ENCODE assay signal across 8 mouse cellular contexts in the genomic region with DNA sequence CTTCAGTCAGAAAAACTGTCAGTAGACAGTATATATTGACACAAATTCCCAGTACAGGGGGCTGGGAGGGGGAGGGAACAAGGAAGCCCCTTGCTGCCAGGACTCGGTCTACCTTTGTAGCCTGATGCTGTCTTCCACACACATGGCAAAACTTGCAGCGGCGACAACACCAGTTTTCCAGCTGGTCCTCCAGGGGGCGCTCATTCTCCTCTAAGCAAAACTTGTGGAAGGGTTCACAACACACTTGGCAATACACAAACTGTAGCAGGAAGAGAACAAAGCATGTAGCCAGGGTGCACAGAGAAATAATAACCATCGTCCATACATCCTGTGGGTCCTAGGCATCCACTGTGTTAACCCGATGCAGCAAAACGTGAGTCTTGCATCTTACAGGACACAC. TPM values are rescaled to one million over a fixed set of nuclear protein-coding genes. Genes with fewer than 3 reads are reported as not detected.
DNase-seq lines count a peak whose midpoint lies in the region; ATAC-seq and TF ChIP-seq lines count a peak whose summit lies in the region.

No protein-coding gene starts in this region.

- H3K4me3 ChIP-seq in forebrain, embryonic 10.5 days: no peak overlapping the region
- H3K4me3 ChIP-seq in forebrain, embryonic 16.5 days (replicated peaks; ENCODE audit: low read length): no peak overlapping the region
- H3K4me3 ChIP-seq in midbrain, postnatal 0 days (ENCODE audit: low read depth, low read length): no peak overlapping the region
- H3K4me3 ChIP-seq in stomach, postnatal 0 days (ENCODE audit: low read depth, low read length): no peak overlapping the region

- peak; percentile 68 for DNase-seq in forebrain, embryonic 10.5 days (ENCODE audit: extremely low spot score, low spot score)
- peak; percentile 87 for DNase-seq in R1 (ENCODE audit: low read depth, low spot score)
- DNase-seq in cerebellum, postnatal 36 days: peak; percentile 80
- DNase-seq in heart, adult 8-10 months (ENCODE audit: low spot score): peak; percentile 61
- DNase-seq in left cerebral cortex, adult 11 months (ENCODE audit: low spot score): peak; percentile 51
- DNase-seq in midbrain, postnatal 0 days (ENCODE audit: low spot score): peak; percentile 84
- DNase-seq in stomach, postnatal 0 days (ENCODE audit: low spot score): peak; percentile 79

- no peaks in the 10 kb centered on the region for H3K27me3 ChIP-seq in forebrain, embryonic 10.5 days (ENCODE audit: poor library complexity, severe bottlenecking)
- H3K27me3 ChIP-seq in forebrain, embryonic 16.5 days (replicated peaks; ENCODE audit: control insufficient read depth, insufficient read depth, low read length): no peaks in the 10 kb centered on the region
- no peaks in the 10 kb centered on the region for H3K27me3 ChIP-seq in midbrain, postnatal 0 days (ENCODE audit: insufficient read depth, low read length)
- no peaks in the 10 kb centered on the region for H3K27me3 ChIP-seq in stomach, postnatal 0 days (ENCODE audit: control insufficient read depth, insufficient read depth, low read length)

- no peaks in the 10 kb centered on the region for H3K9me3 ChIP-seq in forebrain, embryonic 10.5 days
- H3K9me3 ChIP-seq in forebrain, embryonic 16.5 days (ENCODE audit: control insufficient read depth, low read length): no peaks in the 10 kb centered on the region
- no peaks in the 10 kb centered on the region for H3K9me3 ChIP-seq in midbrain, postnatal 0 days (ENCODE audit: low read length)
- no peaks in the 10 kb centered on the region for H3K9me3 ChIP-seq in stomach, postnatal 0 days (ENCODE audit: control insufficient read depth, low read length)

- H3K4me1 ChIP-seq in forebrain, embryonic 10.5 days: no peaks in the 10 kb centered on the region
- no peaks in the 10 kb centered on the region for H3K4me1 ChIP-seq in forebrain, embryonic 16.5 days (replicated peaks; ENCODE audit: control insufficient read depth, insufficient read depth, low read length)
- no peaks in the 10 kb centered on the region for H3K4me1 ChIP-seq in midbrain, postnatal 0 days (ENCODE audit: insufficient read depth, low read length)
- H3K4me1 ChIP-seq in stomach, postnatal 0 days (replicated peaks; ENCODE audit: control insufficient read depth, insufficient read depth): no peaks in the 10 kb centered on the region

- TF ChIP-seq CTCF in midbrain, postnatal 0 days (IDR thresholded peaks at IDR 0.05): peak; percentile 83
- peak; percentile 83 for TF ChIP-seq CTCF in stomach, postnatal 0 days (IDR thresholded peaks at IDR 0.05; ENCODE audit: low read depth)

- ATAC-seq in forebrain, embryonic 16.5 days: no peak
- no peak for ATAC-seq in midbrain, postnatal 0 days (ENCODE audit: low FRiP score)
- ATAC-seq in stomach, postnatal 0 days (ENCODE audit: low FRiP score, low TSS enrichment): peak; percentile 23; the same call in 1 of the 2 replicates

- H3K36me3 ChIP-seq in forebrain, embryonic 10.5 days (replicated peaks): peaks cover 97% of the 10 kb centered on the region
- peaks cover 49% of the 10 kb centered on the region for H3K36me3 ChIP-seq in forebrain, embryonic 16.5 days (ENCODE audit: control insufficient read depth, insufficient read depth)
- H3K36me3 ChIP-seq in midbrain, postnatal 0 days (ENCODE audit: insufficient read depth, low read length): peaks cover 62% of the 10 kb centered on the region
- peaks cover 40% of the 10 kb centered on the region for H3K36me3 ChIP-seq in stomach, postnatal 0 days (ENCODE audit: control insufficient read depth, insufficient read depth, low read length)

- no peak overlapping the region for H3K9ac ChIP-seq in forebrain, embryonic 16.5 days (replicated peaks; ENCODE audit: low read depth, low read length)
- H3K9ac ChIP-seq in midbrain, postnatal 0 days (replicated peaks; ENCODE audit: low read length, poor library complexity, severe bottlenecking): no peak overlapping the region
- H3K9ac ChIP-seq in stomach, postnatal 0 days (ENCODE audit: low read length): no peak overlapping the region

- H3K4me2 ChIP-seq in forebrain, embryonic 16.5 days (ENCODE audit: low read length): no peak overlapping the region
- H3K4me2 ChIP-seq in midbrain, postnatal 0 days (ENCODE audit: low read depth, low read length, poor library complexity, severe bottlenecking): no peak overlapping the region
- H3K4me2 ChIP-seq in stomach, postnatal 0 days (replicated peaks; ENCODE audit: low read depth): no peak overlapping the region

- 58% methylated on average over 7 of the region's 7 CpGs for WGBS in forebrain, embryonic 10.5 days
- WGBS in forebrain, embryonic 16.5 days: 41% methylated on average over 7 of the region's 7 CpGs
- WGBS in midbrain, postnatal 0 days: 37% methylated on average over 7 of the region's 7 CpGs
- 47% methylated on average over 7 of the region's 7 CpGs for WGBS in stomach, postnatal 0 days

- no peak for TF ChIP-seq EP300 in stomach, postnatal 0 days (optimal IDR thresholded peaks at IDR 0.05)

- no peak overlapping the region for H3K27ac ChIP-seq in forebrain, embryonic 10.5 days
- no peak overlapping the region for H3K27ac ChIP-seq in forebrain, embryonic 16.5 days (ENCODE audit: low read length)
- H3K27ac ChIP-seq in midbrain, postnatal 0 days (ENCODE audit: low read depth, low read length): no peak overlapping the region
- H3K27ac ChIP-seq in stomach, postnatal 0 days (replicated peaks): no peak overlapping the region

RNA-seq across cellular contexts. Expression of a gene that starts 33.6 kb away (rescaled TPM):
- not detected in 2 replicates for polyA plus RNA-seq in forebrain, embryonic 10.5 days (2016; fragmentation: Nextera tagmentation; extraction: Ambion mirVana)
- polyA plus RNA-seq in forebrain, embryonic 16.5 days (2015; fragmentation: Nextera tagmentation; extraction: Ambion mirVana): 0.41 TPM in 1 of 2 replicates, not detected in the other
- 1 to 10 TPM in 2 of 4 experiments, under 1 TPM in 2; 0.63 to 1.5 (median 0.97) TPM for total RNA-seq in heart, adult 8-10 months (2022)
- 3.3 TPM in 1 of 2 replicates, not detected in the other for total RNA-seq in midbrain, postnatal 0 days (2014; rRNA removed)
- 0.61 and 1.0 TPM in 2 replicates for polyA plus RNA-seq in midbrain, postnatal 0 days (2015; fragmentation: Nextera tagmentation; extraction: Ambion mirVana)
- 8.6 and 9.2 TPM in 2 replicates for polyA plus RNA-seq in stomach, postnatal 0 days (2015; fragmentation: Nextera tagmentation; extraction: Ambion mirVana)

RNA-seq across cellular contexts. Expression of a gene that starts 37.3 kb away (rescaled TPM):
- polyA plus RNA-seq in forebrain, embryonic 10.5 days (2016; fragmentation: Nextera tagmentation; extraction: Ambion mirVana): 2.1 and 3.0 TPM in 2 replicates
- polyA plus RNA-seq in forebrain, embryonic 16.5 days (2015; fragmentation: Nextera tagmentation; extraction: Ambion mirVana): 7.0 and 10.3 TPM in 2 replicates
- 10 to 100 TPM in 2 of 4 experiments, 1 to 10 TPM in 2; 8.6 to 21.9 (median 10.5) TPM for total RNA-seq in heart, adult 8-10 months (2022)
- total RNA-seq in midbrain, postnatal 0 days (2014; rRNA removed): 29.9 and 32.6 TPM in 2 replicates
- 25.9 and 30.1 TPM in 2 replicates for polyA plus RNA-seq in midbrain, postnatal 0 days (2015; fragmentation: Nextera tagmentation; extraction: Ambion mirVana)
- polyA plus RNA-seq in stomach, postnatal 0 days (2015; fragmentation: Nextera tagmentation; extraction: Ambion mirVana): 1.7 and 1.9 TPM in 2 replicates

RNA-seq across cellular contexts. Expression of a gene that starts 44.7 kb away (rescaled TPM):
- 10.3 and 10.8 TPM in 2 replicates for polyA plus RNA-seq in forebrain, embryonic 10.5 days (2016; fragmentation: Nextera tagmentation; extraction: Ambion mirVana)
- polyA plus RNA-seq in forebrain, embryonic 16.5 days (2015; fragmentation: Nextera tagmentation; extraction: Ambion mirVana): 22.2 and 24.3 TPM in 2 replicates
- total RNA-seq in heart, adult 8-10 months (2022): 10 to 100 TPM; 22.2 to 33.6 (median 29.8) TPM
- total RNA-seq in midbrain, postnatal 0 days (2014; rRNA removed): 27.8 and 28.0 TPM in 2 replicates
- polyA plus RNA-seq in midbrain, postnatal 0 days (2015; fragmentation: Nextera tagmentation; extraction: Ambion mirVana): 14.0 and 20.0 TPM in 2 replicates
- polyA plus RNA-seq in stomach, postnatal 0 days (2015; fragmentation: Nextera tagmentation; extraction: Ambion mirVana): 3.9 and 4.3 TPM in 2 replicates
